Mouse (Mus musculus) c-Kit-positive CD71-positive TER-119-negative erythroid progenitor cells, embryonic 14.5 days (primary cell): ENCODE data around the gene Mea1.

Experiments used
- DNase-seq: peaks from one replicate; pipeline ENCODE4 v3.0.0-alpha.2; 2013; ENCODE audit warnings: low read depth

Gene Mea1

GRCm38 (mm10) chr17:46704887-46705835 lies 26.6 kb downstream of the Mea1 start, which contains the start of gene Ppp2r5d:
Gene Ppp2r5d (minus strand): TSS chr17:46705111.
- peak; percentile 99 for DNase-seq

GRCm38 (mm10) chr17:46706375-46707089 lies 27.9 kb downstream of the Mea1 start:
- no peak for DNase-seq

- peak; percentile 92 for DNase-seq
Measured at GRCm38 (mm10) chr17:46710959-46711597, 32.5 kb downstream of the Mea1 start, which contains the start of gene Pex6. Gene Pex6 (plus strand): TSS chr17:46711463.

- DNase-seq: no peak
Measured at GRCm38 (mm10) chr17:46711612-46712271, 33.1 kb downstream of the Mea1 start.

GRCm38 (mm10) chr17:46712442-46712841 lies 33.8 kb downstream of the Mea1 start:
- no peak for DNase-seq

- DNase-seq: no peak
Measured at GRCm38 (mm10) chr17:46713849-46714248, 35.3 kb downstream of the Mea1 start.

GRCm38 (mm10) chr17:46714756-46715481 lies 36.3 kb downstream of the Mea1 start:
- no peak for DNase-seq

GRCm38 (mm10) chr17:46721077-46721476 lies 42.5 kb downstream of the Mea1 start:
- no peak for DNase-seq

- no peak for DNase-seq
Measured at GRCm38 (mm10) chr17:46724477-46725084, 46.0 kb downstream of the Mea1 start.

GRCm38 (mm10) chr17:46725273-46725672 lies 46.7 kb downstream of the Mea1 start:
- no peak for DNase-seq

- DNase-seq: no peak
Measured at GRCm38 (mm10) chr17:46725731-46726645, 47.4 kb downstream of the Mea1 start.

GRCm38 (mm10) chr17:46727271-46727670 lies 48.7 kb downstream of the Mea1 start:
- DNase-seq: no peak

- DNase-seq: no peak
Measured at GRCm38 (mm10) chr17:46728021-46728420, 49.4 kb downstream of the Mea1 start.

- no peak for DNase-seq
Measured at GRCm38 (mm10) chr17:46728496-46728895, 49.9 kb downstream of the Mea1 start.

- no peak for DNase-seq
Measured at GRCm38 (mm10) chr17:46728904-46729318, 50.3 kb downstream of the Mea1 start, which contains the start of gene Gnmt. Gene Gnmt (minus strand): TSS chr17:46729168.
